21 mouse cellular contexts compared by ENCODE assay signal in genomic region chr10:38855186-38855585, GRCm38 (mm10). TPM values are rescaled to one million over a fixed set of nuclear protein-coding genes. Genes with fewer than 3 reads are reported as not detected.
DNase-seq lines count a peak whose midpoint lies in the region; ATAC-seq and TF ChIP-seq lines count a peak whose summit lies in the region.
"Had no signal": no experiment of that assay in that cellular context is flagged by ENCODE, and none has a peak within 500 bp of the region (broad histone marks: within the 10 kb centered on the region; RNA-seq: fewer than 3 reads in every experiment).

No protein-coding gene starts in this region.

- no peak overlapping the region for H3K4me3 ChIP-seq in hindbrain, embryonic 10.5 days
- no peak overlapping the region for H3K4me3 ChIP-seq in hindbrain, embryonic 13.5 days
- H3K4me3 ChIP-seq in embryonic facial prominence, embryonic 10.5 days = no peak overlapping the region
- H3K4me3 ChIP-seq in embryonic fibroblast, embryonic 13.5 days (ENCODE audit: insufficient read depth, low read length) = no peak overlapping the region
- H3K4me3 ChIP-seq: erythroblast, embryonic 14.5 days had no signal

- H3K27ac ChIP-seq in hindbrain, embryonic 10.5 days = peak overlapping the region; percentile 51
- H3K27ac ChIP-seq in hindbrain, embryonic 13.5 days = no peak overlapping the region
- H3K27ac ChIP-seq in embryonic facial prominence, embryonic 10.5 days (replicated peaks) = 0 out of 2 replicates have a peak overlapping the region, but pooled peaks have one; percentile 21
- H3K27ac ChIP-seq in embryonic fibroblast, embryonic 13.5 days (ENCODE audit: insufficient read depth, low read length) = peak overlapping the region; percentile 19; the same call in 1 of the 2 replicates

- 0 out of 2 replicates have a peak, but pooled peaks cover 3% of the 10 kb centered on the region for H3K4me1 ChIP-seq in hindbrain, embryonic 10.5 days (replicated peaks)
- no peaks in the 10 kb centered on the region for H3K4me1 ChIP-seq in hindbrain, embryonic 13.5 days (replicated peaks)
- H3K4me1 ChIP-seq in embryonic facial prominence, embryonic 10.5 days = peaks cover 10% of the 10 kb centered on the region
- H3K4me1 ChIP-seq in embryonic fibroblast, embryonic 13.5 days (ENCODE audit: control insufficient read depth, insufficient read depth, low read length) = no peaks in the 10 kb centered on the region

- H3K9me3 ChIP-seq in hindbrain, embryonic 10.5 days = no peaks in the 10 kb centered on the region
- H3K9me3 ChIP-seq in hindbrain, embryonic 13.5 days = no peaks in the 10 kb centered on the region
- H3K9me3 ChIP-seq in embryonic facial prominence, embryonic 10.5 days = no peaks in the 10 kb centered on the region

- ATAC-seq in hindbrain, embryonic 13.5 days (ENCODE audit: low FRiP score) = no peak
- ATAC-seq: forebrain, embryonic 16.5 days; Patski had no signal

- no peak overlapping the region for H3K4me2 ChIP-seq in hindbrain, embryonic 13.5 days

- TF ChIP-seq CTCF in embryonic fibroblast, embryonic 13.5 days (IDR thresholded peaks at IDR 0.05; ENCODE audit: borderline replicate concordance, insufficient read depth, low read length) = no peak

- no peak overlapping the region for H3K9ac ChIP-seq in hindbrain, embryonic 13.5 days

- H3K36me3 ChIP-seq in hindbrain, embryonic 10.5 days = no peaks in the 10 kb centered on the region
- H3K36me3 ChIP-seq in hindbrain, embryonic 13.5 days = no peaks in the 10 kb centered on the region
- no peaks in the 10 kb centered on the region for H3K36me3 ChIP-seq in embryonic facial prominence, embryonic 10.5 days (replicated peaks)

- no peak for DNase-seq in hindbrain, embryonic 10.5 days (ENCODE audit: low spot score)
- DNase-seq in kidney, postnatal 14 days = peak; percentile 13
- no peak for DNase-seq in kidney, adult 11 months
- DNase-seq in embryonic facial prominence, embryonic 10.5 days (ENCODE audit: low spot score) = no peak
- no peak for DNase-seq in right cerebral cortex, postnatal 14 days
- DNase-seq: cerebellum, adult 9-11 months; heart, adult 18-20 months; layer of hippocampus, adult 9-11 months; lung, adult 18-20 months; midbrain, embryonic 14.5 days; right cerebral cortex, adult 18-20 months; thymus, adult 18-20 months had no signal

- H3K27me3 ChIP-seq in hindbrain, embryonic 10.5 days (ENCODE audit: insufficient read depth, poor library complexity, severe bottlenecking) = no peaks in the 10 kb centered on the region
- H3K27me3 ChIP-seq in hindbrain, embryonic 13.5 days = no peaks in the 10 kb centered on the region
- no peaks in the 10 kb centered on the region; the same call in 1 of the 2 replicates for H3K27me3 ChIP-seq in embryonic facial prominence, embryonic 10.5 days (replicated peaks; ENCODE audit: low read depth, poor library complexity, severe bottlenecking)
- H3K27me3 ChIP-seq: Patski had no signal

- 75% methylated on average over 2 of the region's 2 CpGs for WGBS in hindbrain, embryonic 10.5 days
- WGBS in hindbrain, embryonic 13.5 days = 71% methylated on average over 2 of the region's 2 CpGs
- WGBS in embryonic facial prominence, embryonic 10.5 days = 57% methylated on average over 2 of the region's 2 CpGs

- TF ChIP-seq POLR2A in embryonic fibroblast, embryonic 13.5 days (IDR thresholded peaks at IDR 0.05; ENCODE audit: low read depth, low read length) = no peak

RNA-seq across cellular contexts. Expression of gene Rfpl4b, which starts 33.6 kb away (rescaled TPM):
- polyA plus RNA-seq in hindbrain, embryonic 10.5 days (2016; fragmentation: Nextera tagmentation; extraction: Ambion mirVana) = not detected in 2 replicates
- polyA plus RNA-seq in hindbrain, embryonic 13.5 days (2015; fragmentation: Nextera tagmentation; extraction: Ambion mirVana) = not detected in 2 replicates
- not detected in 2 replicates for polyA plus RNA-seq in embryonic facial prominence, embryonic 10.5 days (2016; fragmentation: Nextera tagmentation; extraction: Ambion mirVana)
- not detected in 2 replicates for polyA plus RNA-seq in embryonic fibroblast, embryonic 13.5 days (2011; ENCODE audit: insufficient read length, low read depth, missing spikeins)
- polyA plus RNA-seq: C2C12; erythroblast, embryonic 14.5 days; forebrain, embryonic 16.5 days; heart, embryonic 14.5 days; kidney, embryonic 16.5 days; liver, adult 2 months; midbrain, embryonic 14.5 days; Patski had no signal
